Mouse (Mus musculus) small intestine, adult 2 months (tissue): ENCODE measurements around the gene AI481877. TPM values are rescaled to one million over a fixed set of nuclear protein-coding genes. Genes with fewer than 3 reads are reported as not detected.
"Not testable (repeated sequence)": the region's sequence is repeated elsewhere in the genome, so short reads cannot be mapped to it uniquely, and the experiment has no call there.

ENCODE experiments used
- H3K27ac ChIP-seq: fragments of 200-500 bp; 2 replicates; pipeline ENCODE4 v1.5.1; 2012; ENCODE audit warnings: low read depth, low read length, control low read depth, inconsistent platforms; ENCODE audit not compliant: insufficient read depth
- H3K27me3 ChIP-seq: fragments of 200-500 bp; 2 replicates; pipeline ENCODE4 v1.6.1; 2012; ENCODE audit warnings: mild to moderate bottlenecking, moderate library complexity, low read length, inconsistent platforms; ENCODE audit not compliant: control insufficient read depth, insufficient read depth
- H3K36me3 ChIP-seq: fragments of 200-500 bp; 2 replicates; pipeline ENCODE4 v1.6.1; 2012; ENCODE audit warnings: mild to moderate bottlenecking, low read length, control low read depth, inconsistent platforms; ENCODE audit not compliant: control insufficient read depth, insufficient read depth
- H3K4me1 ChIP-seq: fragments of 200-500 bp; 2 replicates; pipeline ENCODE4 v1.6.1; 2012; ENCODE audit warnings: low read length, inconsistent platforms, mixed read lengths; ENCODE audit not compliant: control insufficient read depth, insufficient read depth, insufficient read length
- H3K4me3 ChIP-seq: fragments of 200-500 bp; 2 replicates; pipeline ENCODE4 v1.5.1; 2012; ENCODE audit warnings: low read depth, mild to moderate bottlenecking, control low read depth, inconsistent platforms, low read length, moderate library complexity
- CTCF ChIP-seq: fragments of 200-500 bp; IDR thresholded peaks from 2 replicates; pipeline ENCODE4 v1.5.1; 2012; ENCODE audit warnings: low read depth, mild to moderate bottlenecking, control low read depth, inconsistent platforms, low read length, moderate library complexity, mixed read lengths; ENCODE audit not compliant: insufficient replicate concordance, insufficient read length; ENCODE audit errors: extremely low read depth
- POLR2A ChIP-seq: fragments of 200-500 bp; IDR thresholded peaks from 2 replicates; pipeline ENCODE4 v1.6.1; 2012; ENCODE audit warnings: low read depth, mild to moderate bottlenecking, control low read depth, inconsistent platforms, low read length, moderate library complexity
- WGBS: fragments of 180-500 bp; shearing (Covaris S2); methylation state at CpG from one replicate; pipeline ENCODE4 v1.1.7; 2018; 5-methylcytosine and 5-hydroxymethylcytosine counted together
- polyA plus RNA-seq: library from polyadenylated mRNA; depleted of rRNA; stranded (reverse); fragments of >200 nt; gene quantifications from 2 replicates; pipeline ENCODE4 v1.2.3, GENCODE M21; 2012; rRNA removed

Gene AI481877
- polyA plus RNA-seq: 0.04 TPM in 1 of 2 replicates, not detected in the other

DNA sequence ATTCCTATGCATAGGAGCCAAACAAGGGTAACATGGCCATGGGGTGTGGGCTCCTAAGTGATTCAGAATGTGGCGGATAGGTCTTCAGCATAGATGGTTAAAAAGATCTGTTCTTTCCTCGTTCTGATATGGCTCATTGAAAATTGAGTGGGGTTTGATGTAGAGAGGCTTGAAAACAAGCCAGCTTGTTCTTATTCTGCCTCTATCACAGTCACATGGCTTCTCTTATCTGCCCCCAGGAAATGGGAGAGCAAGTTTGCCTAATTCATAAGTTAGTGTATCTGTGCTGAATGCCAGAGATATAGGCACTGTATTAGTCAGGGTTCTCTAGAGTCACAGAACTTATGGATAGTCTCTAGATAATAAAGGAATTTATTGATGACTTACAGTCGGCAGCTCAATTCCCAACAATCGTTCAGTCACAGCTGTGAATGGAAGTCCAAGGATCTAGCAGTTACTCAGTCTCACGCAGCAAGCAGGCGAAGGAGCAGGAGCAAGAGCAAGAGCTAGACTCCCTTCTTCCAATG is at the start of gene AI481877:
AI481877 (minus strand) TSS at position 477 of the 527 bp plus-strand sequence.
- H3K36me3 ChIP-seq, H3K4me3 ChIP-seq, H3K4me1 ChIP-seq, H3K27ac ChIP-seq, H3K27me3 ChIP-seq: not testable (repeated sequence)
- WGBS: 57% methylated on average over 3 of the region's 6 CpGs

GRCm38 (mm10) chr4:59188474-59188801 is 49.7 kb upstream of the AI481877 start:
- Histone ChIP-seq H3K27ac (peak overlapping the region; percentile 34; the same call in 1 of the 2 replicates), H3K4me3 (no peak overlapping the region; the same call in 1 of the 2 replicates), H3K36me3 (0 out of 2 replicates have a peak, but pooled peaks cover 2% of the 10 kb centered on the region), H3K4me1 (no peaks in the 10 kb centered on the region; the same call in 1 of the 2 replicates), H3K27me3 (no peaks in the 10 kb centered on the region)
- WGBS: 35% methylated on average over 4 of the region's 4 CpGs
- TF ChIP-seq CTCF (no peak), POLR2A (no peak)

DNA sequence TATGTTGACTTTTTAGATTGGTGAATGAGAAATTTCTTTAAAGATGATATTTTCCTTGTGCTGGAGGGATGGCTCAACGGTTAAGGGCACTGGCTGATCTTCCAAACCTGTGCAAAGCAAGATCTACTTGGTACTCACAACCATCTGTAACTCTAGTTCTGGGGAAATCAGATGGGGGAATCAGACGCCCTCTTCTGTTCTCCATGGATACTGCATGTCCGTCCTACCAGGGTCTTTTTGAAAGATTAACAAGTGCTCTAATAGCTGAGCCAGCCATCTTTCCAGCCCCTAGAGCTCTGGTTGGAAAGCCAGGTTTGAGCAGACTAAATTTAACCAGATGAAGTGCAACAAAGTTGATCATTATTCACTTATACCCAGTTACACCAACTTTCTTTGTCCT is 48.5 kb upstream of the AI481877 start:
- 0 out of 2 replicates have a peak, but pooled peaks cover 2% of the 10 kb centered on the region for H3K36me3 ChIP-seq
- no peak overlapping the region for H3K27ac ChIP-seq
- no peaks in the 10 kb centered on the region; the same call in 1 of the 2 replicates for H3K4me1 ChIP-seq
- H3K4me3 ChIP-seq: no peak overlapping the region
- 29% methylated on average over 3 of the region's 3 CpGs for WGBS
- TF ChIP-seq POLR2A (no peak), CTCF (no peak)
- H3K27me3 ChIP-seq: no peaks in the 10 kb centered on the region

DNA sequence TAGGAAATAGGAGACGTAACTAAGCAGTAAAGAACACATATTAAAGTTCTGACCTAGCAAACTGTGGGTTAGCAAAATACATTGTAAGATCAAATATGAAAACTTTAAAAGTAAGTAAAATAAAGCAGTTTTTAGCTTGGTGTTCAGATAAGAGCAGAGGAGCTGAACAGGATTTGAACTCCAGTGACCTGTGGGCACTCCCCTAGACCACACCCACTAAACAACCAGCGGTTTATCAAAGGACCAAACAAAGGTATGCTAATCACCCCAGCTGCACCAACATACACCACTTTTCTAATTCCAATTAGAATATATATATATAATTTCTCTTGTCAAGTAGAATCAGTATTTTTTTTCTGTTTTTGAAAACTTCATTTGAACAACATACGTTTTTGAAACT is 46.9 kb upstream of the AI481877 start:
- no peak overlapping the region for H3K4me3 ChIP-seq
- 48% methylated on average over 3 of the region's 3 CpGs for WGBS
- no peak overlapping the region for H3K27ac ChIP-seq
- no peaks in the 10 kb centered on the region for H3K27me3 ChIP-seq
- H3K4me1 ChIP-seq: no peaks in the 10 kb centered on the region; the same call in 1 of the 2 replicates
- TF ChIP-seq POLR2A (no peak), CTCF (no peak)
- H3K36me3 ChIP-seq: no peaks in the 10 kb centered on the region

DNA sequence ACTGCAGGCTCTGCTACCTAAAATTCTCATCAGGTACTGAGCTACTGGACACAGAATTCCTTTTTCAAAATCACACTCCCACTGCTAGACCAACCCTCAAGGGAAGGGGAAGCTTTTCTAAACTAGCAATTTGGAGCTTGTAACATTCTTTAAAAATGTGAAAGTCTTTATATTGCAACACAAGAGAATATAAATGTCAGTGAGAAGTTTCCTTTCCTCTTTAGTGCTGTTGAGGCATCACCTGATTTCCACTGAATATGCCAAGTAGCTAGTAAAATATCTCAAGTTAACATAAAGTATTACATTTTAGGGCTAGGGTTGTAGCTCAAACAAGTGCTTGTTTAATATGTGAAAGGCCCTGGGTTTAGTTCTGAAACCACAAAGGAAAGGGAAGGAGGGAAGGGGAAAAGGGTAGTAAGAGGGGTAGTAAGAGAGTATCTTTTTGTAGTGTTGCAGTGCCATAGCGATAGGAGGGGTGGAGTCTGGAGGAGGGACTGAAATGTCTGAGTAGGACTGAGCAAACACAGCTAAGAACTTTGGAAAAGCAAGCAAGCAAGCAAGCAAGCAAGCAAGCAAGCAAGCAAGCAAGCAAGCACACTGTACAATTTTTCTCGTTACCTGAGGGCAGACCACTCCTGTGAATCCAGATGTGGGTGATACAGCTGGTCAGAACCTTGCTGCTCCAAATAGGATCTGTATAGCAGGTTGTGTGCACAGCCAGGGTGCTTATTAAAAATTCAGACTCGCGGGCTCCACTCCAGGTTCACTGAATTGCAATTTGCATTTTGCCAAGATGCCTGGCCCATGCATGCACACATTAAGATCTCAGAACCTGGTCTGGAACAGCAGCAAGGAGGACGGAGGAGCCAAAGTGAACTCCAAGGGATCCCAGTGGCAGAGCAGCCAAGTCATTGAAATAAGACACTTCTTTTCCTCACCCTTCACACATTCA is 42.8 kb upstream of the AI481877 start:
- TF ChIP-seq CTCF: no peak
- no peak for TF ChIP-seq POLR2A
- WGBS: 54% methylated on average over 5 of the region's 5 CpGs
- H3K27ac ChIP-seq: no peak overlapping the region

DNA sequence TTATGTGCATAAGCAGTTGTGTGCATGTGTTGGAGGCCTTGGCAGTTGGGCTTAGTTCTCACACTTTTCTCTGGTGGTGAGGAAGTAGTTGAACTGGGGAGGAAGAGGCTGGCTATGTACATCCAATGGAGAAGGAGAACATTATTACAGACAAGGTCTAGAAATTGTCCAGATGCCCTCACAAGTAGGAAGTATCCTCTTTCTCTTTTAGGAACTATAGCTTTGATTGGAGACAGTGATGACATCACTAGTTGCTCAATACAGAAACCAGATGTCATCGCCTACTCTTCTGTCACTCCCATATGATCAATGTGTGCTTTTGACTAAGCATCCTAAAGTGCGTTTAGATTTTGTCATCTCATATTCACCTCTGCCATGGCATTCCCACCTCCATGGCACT is 38.8 kb upstream of the AI481877 start:
- Histone ChIP-seq H3K4me3 (no peak overlapping the region), H3K27me3 (no peaks in the 10 kb centered on the region), H3K36me3 (no peaks in the 10 kb centered on the region), H3K4me1 (peaks cover 9% of the 10 kb centered on the region; the same call in 1 of the 2 replicates), H3K27ac (no peak overlapping the region)
- WGBS: 83% methylated on average over 2 of the region's 2 CpGs
- no peak for TF ChIP-seq POLR2A
- TF ChIP-seq CTCF: no peak

More for the DNA sequence above, 42.8 kb upstream of the AI481877 start:
- Histone ChIP-seq H3K27me3 (no peaks in the 10 kb centered on the region), H3K4me1 (no peaks in the 10 kb centered on the region; the same call in 1 of the 2 replicates), H3K36me3 (no peaks in the 10 kb centered on the region), H3K4me3 (no peak overlapping the region)

- H3K4me3 ChIP-seq: no peak overlapping the region
- peaks cover 9% of the 10 kb centered on the region; the same call in 1 of the 2 replicates for H3K4me1 ChIP-seq
- H3K27me3 ChIP-seq: no peaks in the 10 kb centered on the region
- TF ChIP-seq POLR2A (no peak), CTCF (no peak)
- H3K36me3 ChIP-seq: no peaks in the 10 kb centered on the region
- 66% methylated on average over 6 of the region's 6 CpGs for WGBS
- no peak overlapping the region for H3K27ac ChIP-seq
Observed at GRCm38 (mm10) chr4:59175929-59176328, 37.1 kb upstream of the AI481877 start.
